Mouse (Mus musculus) bone marrow macrophage, adult 2 months (primary cell): ENCODE measurements around the gene Ccdc93. TPM values are rescaled to one million over a fixed set of nuclear protein-coding genes. Genes with fewer than 3 reads are reported as not detected.

Experiments used
- H3K27ac ChIP-seq: 2 replicates; pipeline ENCODE4 v1.5.1; 2012; ENCODE audit warnings: low read depth, low read length; ENCODE audit not compliant: insufficient read depth
- H3K4me1 ChIP-seq: 2 replicates; pipeline ENCODE4 v1.6.1; 2012; ENCODE audit warnings: low read length; ENCODE audit not compliant: control insufficient read depth, insufficient read depth
- H3K4me3 ChIP-seq: 2 replicates; pipeline ENCODE4 v1.5.1; 2012; ENCODE audit warnings: mild to moderate bottlenecking, low read length, moderate library complexity; ENCODE audit not compliant: insufficient read depth
- CTCF ChIP-seq: IDR thresholded peaks from 2 replicates; pipeline ENCODE4 v1.5.1; 2012; ENCODE audit warnings: low read depth, mild to moderate bottlenecking, low read length, moderate library complexity
- POLR2A ChIP-seq: IDR thresholded peaks from 2 replicates; pipeline ENCODE4 v1.6.1; 2012; ENCODE audit warnings: mild to moderate bottlenecking, low read depth, low read length, borderline replicate concordance
- polyA plus RNA-seq: library from polyadenylated mRNA; stranded (reverse); fragments of >200 nt; gene quantifications from 2 replicates; pipeline ENCODE4 v1.2.4, GENCODE M21; 2012; ENCODE audit not compliant: missing spikeins, insufficient read depth, insufficient read length

Gene Ccdc93
- polyA plus RNA-seq, 1 experiment, result 30.1 TPM

DNA sequence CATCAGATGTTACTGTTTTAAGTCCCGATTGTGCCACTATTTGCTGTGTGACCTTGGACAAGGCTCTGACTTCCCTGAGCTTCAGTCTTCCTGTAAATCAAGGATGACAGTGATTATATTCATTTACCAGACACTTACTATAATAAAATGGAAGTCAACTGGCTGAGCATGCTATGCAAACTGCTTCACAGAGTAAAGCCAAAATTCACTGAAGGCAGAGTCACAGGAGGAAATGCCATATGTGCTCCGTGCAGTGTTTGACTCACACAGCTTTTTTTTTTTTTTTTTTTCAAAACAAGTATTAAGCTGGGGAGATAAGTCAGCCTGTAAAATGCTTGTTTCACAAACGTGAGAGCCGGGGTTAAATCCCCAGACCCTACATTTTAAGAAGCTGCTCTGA is 34.3 kb upstream of the Ccdc93 start:
- Histone ChIP-seq H3K27ac (no peak overlapping the region), H3K4me3 (no peak overlapping the region)
- no peak for TF ChIP-seq POLR2A
- TF ChIP-seq CTCF, result no peak

DNA sequence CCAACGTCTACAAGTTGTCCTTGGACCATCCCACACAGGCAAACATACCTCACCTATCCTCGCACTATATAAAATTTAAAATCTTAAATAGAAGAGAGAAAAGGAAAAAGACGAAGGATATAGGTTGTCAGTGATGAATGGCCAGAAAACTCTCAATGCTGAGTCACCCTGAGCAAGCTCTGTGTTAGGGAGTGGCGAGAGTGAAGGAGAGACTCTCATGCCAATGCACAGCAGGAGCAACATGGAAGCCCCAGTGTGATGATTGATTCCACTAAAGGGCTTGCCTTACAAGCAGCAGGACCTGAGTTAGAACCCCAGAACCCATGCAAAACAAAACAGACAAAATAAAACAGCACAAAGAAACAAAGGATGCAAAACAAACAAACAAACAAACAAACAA is 32.6 kb upstream of the Ccdc93 start:
- Histone ChIP-seq H3K27ac (no peak overlapping the region), H3K4me3 (no peak overlapping the region), H3K4me1 (peaks cover 28% of the 10 kb centered on the region)
- TF ChIP-seq POLR2A, result no peak
- TF ChIP-seq CTCF, result no peak

More for the DNA sequence above, 34.3 kb upstream of the Ccdc93 start:
- H3K4me1 ChIP-seq, result peaks cover 28% of the 10 kb centered on the region

DNA sequence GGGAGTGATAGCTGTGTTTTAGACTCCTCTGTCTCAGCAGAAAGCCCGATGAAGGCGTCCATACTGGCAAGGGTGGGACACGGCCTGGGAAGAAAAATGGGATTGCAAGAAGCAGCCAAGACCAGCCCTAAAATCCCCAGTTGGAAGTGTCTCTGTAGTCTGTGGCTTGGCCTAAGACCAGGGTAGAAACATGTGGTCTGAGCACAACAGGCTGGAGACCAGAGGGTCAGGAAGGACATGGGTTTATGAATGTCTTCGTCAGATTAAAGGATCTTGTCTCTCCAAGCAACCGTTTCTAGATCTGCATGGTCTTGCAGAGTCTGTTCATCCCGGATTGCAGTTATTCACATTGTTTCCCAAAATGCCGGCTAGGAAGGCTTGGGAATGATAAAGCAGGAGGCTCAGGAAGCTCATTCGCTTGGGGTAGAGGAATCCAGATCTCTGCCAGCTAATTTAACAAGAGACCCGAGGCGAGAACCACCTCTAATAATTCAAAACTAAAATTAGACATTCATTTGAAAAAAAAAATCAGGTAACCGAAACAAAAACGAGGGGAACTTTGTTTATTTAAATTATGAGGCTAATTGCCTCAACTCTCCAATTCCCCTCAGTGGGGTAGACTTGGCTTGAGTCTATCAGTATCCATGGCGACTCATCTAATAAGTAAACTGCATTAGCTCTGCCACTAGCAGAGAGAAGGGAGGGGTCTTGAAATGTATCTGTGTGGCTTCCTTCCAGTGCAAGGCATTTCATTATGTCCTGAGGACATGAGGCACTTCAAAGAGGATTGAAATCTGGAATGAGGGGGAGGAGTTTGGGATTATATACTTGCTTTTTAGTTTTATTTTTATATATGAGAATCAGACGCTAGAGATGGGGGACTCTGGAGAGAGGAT is 31.6 kb upstream of the Ccdc93 start:
- no peak overlapping the region for H3K4me3 ChIP-seq

DNA sequence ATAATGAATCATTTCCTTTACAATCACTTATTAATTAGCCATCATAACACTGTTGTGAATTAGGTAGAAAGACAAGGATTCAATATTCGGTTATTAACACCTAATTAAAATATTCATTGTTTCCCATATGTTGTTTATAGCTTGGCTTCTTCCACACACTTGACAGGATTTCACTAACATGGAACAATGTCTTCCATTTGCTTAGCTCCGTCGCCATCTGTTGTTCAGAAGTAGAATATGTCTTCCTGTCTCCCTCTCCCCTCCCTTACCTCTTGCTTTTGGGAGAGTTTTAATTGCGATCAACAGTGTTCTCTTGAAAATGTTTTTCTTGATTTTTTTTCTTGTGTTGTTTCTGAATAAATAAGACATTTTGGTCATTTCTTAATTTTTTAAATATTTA is 30.6 kb upstream of the Ccdc93 start:
- Histone ChIP-seq H3K4me1 (peaks cover 16% of the 10 kb centered on the region), H3K4me3 (no peak overlapping the region), H3K27ac (no peak overlapping the region)
- TF ChIP-seq CTCF (no peak), POLR2A (no peak)

More for the DNA sequence above, 31.6 kb upstream of the Ccdc93 start:
- no peak overlapping the region for H3K27ac ChIP-seq
- TF ChIP-seq CTCF, result no peak
- TF ChIP-seq POLR2A, result no peak
- peaks cover 25% of the 10 kb centered on the region for H3K4me1 ChIP-seq

DNA sequence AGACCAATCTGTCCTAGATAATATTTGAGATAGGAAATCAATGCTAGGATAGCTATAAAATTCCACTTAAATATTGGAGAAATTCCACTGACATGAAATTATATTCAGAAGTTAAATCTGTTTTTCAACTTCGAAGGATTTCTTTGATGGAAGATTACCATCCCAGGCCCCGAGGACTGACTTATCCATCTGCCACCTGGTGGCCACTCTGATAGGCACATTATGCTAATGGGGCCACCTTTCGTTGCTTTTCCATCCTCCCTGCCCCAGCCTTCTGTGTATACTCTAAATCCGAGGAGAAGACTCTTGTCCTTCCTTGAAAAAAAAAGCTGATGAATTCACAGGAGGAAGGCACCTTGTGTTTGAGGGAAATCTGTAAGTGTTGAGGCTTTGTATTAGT is 11.8 kb upstream of the Ccdc93 start:
- TF ChIP-seq CTCF, result peak; percentile 21; the same call in 1 of the 2 replicates
- no peak for TF ChIP-seq POLR2A
- no peaks in the 10 kb centered on the region for H3K4me1 ChIP-seq
- no peak overlapping the region for H3K27ac ChIP-seq
- H3K4me3 ChIP-seq, result no peak overlapping the region

DNA sequence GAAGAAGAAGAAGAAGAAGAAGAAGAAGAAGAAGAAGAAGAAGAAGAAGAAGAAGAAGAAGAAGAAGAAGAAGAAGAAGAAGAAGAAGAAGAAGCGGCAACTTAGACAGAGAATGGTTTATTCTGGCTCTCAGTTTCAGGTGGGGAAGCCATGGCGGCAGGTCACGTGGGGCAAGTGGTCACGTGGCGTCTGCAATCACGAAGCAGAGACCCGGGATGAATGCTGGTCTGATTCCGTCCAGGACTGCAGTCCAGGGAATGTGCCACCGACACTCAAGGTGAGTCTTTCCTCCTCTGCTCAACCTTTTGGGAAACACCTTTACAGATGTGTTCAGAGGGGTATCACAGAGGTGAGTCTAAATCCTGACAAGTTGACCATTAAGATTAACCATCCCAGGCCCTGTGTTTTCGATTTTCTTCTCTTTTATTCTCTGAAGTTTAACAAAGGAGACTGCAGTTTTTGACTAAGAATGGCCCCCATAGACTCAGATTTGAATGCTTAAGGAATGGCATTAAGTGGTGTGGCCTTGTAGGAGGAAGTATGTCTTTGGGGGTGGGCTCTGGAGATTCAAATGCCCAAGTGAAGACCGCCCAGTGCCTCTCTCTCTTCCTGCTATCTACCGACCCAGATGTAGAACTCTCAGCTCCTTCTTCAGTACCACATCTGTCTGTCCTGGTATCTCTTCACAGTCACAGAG is 11.1 kb upstream of the Ccdc93 start:
- TF ChIP-seq POLR2A, result no peak
- TF ChIP-seq CTCF, result no peak
- H3K4me3 ChIP-seq, result no peak overlapping the region
- no peaks in the 10 kb centered on the region for H3K4me1 ChIP-seq
- H3K27ac ChIP-seq, result no peak overlapping the region

DNA sequence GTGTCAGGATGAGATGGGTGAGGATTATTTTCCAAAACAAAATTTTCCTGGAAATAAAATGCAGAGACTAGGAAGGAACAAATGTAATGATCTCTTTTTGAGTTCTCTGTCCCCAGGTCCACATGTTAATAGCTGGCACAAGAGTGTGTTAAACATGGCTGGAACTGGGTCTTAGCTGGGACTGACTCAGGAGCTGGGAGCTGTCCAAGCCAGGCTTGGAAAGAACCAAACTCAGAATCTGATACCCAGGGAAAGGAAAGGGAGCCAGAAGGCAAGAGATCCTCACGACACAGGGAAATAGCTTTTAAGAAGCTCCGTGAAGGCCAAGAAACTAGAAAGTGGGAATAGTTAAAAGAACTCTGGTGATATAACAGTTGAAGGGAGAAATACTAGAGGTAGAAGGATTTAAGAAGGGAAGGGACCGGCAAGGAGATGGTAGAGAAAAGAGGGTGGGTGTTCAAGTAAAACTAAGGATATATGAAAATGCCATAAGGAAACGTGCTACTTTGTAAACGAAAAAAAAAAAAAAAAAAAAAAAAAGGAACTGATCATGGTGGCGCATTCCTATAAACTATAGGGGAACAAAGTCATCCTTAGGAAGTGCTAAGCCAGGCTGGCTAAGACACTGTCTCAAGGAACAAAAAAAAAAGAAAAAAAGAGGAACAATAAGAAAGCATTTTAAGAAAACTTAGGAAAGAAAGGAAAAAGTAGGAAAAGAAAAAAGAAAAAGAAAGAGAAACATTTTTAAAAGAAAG is 489 bp upstream of the Ccdc93 start:
- Histone ChIP-seq H3K27ac (peak overlapping the region; percentile 80), H3K4me1 (peaks cover 27% of the 10 kb centered on the region), H3K4me3 (peak overlapping the region; percentile 86)
- TF ChIP-seq CTCF (no peak), POLR2A (no peak)

DNA sequence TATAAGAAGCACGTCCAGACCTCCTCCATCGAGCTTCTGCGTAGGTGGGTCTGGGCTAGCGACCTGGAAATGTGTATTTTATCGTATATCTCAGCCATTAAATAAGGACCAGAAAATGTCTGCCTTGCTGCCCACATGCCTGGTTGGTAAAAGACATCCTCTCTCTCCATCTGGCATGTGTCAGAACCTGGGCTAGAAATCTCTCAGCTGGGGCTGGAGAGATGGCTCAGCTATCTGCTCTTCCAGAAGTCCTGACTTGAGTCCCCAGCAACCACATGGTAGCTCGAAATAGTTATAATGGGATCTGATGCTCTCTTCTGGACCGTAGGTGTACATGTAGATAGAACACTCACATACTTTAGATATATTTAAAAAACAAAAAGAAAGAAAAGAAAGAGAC is 5.1 kb downstream of the Ccdc93 start:
- no peak overlapping the region for H3K27ac ChIP-seq

DNA sequence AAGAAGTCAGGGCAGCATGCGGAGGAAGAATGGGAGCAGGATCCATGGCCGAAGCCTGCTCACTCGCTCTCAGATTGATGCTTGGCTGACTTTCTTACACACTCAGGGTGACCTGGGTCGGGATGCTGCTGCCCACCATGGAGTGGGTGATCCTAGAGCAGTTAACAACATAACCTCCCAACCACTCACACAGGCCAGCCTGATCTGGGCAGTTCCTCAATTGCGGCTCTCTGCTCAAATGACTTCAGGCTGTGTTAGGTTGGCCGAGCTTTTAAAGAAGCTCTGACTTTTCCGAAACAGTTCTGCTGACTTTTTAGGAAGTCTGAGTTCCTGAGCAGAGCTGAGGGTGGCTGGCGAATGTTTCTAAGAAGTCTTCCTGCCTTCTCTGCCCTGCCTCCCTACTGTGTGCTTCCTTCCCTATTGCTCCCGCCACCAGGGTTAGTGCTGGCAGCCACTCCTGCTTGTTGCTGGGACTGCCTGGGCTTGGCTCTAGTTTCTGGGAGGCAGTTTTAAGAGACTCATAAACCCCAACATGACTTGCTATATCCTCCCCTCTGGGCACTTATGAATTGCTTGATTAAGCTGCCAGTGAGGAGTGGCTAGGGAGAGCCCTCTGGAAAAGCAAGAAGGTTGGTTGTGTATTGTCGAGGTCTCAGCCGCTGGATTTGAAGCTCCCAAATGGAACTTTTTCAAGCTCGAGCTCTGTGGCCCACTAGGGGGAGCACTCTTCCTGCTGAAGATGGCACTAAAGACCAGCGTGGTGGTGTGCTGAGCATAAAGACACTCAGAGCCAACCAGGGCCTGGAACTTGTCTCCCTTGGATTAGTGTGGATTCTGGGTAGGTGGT is 9.9 kb downstream of the Ccdc93 start:
- H3K4me3 ChIP-seq, result no peak overlapping the region
- TF ChIP-seq CTCF (peak; percentile 65; the same call in 1 of the 2 replicates), POLR2A (no peak)
- peak overlapping the region; percentile 22 for H3K27ac ChIP-seq
- peaks cover 4% of the 10 kb centered on the region; the same call in 1 of the 2 replicates for H3K4me1 ChIP-seq

More for the DNA sequence above, 5.1 kb downstream of the Ccdc93 start:
- H3K4me3 ChIP-seq, result no peak overlapping the region
- peaks cover 11% of the 10 kb centered on the region for H3K4me1 ChIP-seq
- TF ChIP-seq CTCF, result no peak
- TF ChIP-seq POLR2A, result no peak
